In the genomic region with DNA sequence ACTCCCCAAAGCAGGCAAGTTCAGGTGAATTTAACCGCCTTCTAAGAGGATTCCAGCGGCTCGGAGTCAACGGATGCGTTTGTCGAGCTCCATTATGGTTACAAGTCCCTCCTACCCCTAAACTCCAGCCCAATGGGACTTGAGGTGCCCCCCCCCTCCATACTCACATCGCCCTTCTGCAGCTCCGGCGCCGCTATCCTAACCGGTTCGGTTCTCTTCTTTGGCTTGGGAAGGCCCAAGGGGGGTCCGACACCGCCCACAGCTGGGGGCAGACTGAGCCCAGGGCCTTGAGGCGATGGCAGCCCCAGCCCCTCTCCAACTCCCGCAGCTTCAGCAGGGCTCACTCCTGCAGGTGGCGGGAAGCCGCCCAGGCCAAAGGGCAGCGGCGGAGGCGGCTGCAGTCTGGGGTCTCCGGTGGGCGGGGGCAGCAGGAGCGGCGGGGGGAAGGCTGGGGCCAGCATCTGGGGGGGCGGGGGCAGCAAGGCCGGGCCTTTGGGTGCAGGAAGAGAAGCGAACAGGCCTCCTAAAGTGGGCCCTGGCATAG, we compare ENCODE assay signal across 8 mouse cellular contexts. TPM values are rescaled to one million over a fixed set of nuclear protein-coding genes. Genes with fewer than 3 reads are reported as not detected.
DNase-seq lines count a peak whose midpoint lies in the region; ATAC-seq lines count a peak whose summit lies in the region.

No protein-coding gene starts in this region.

- under 1% methylated on average over 26 of the region's 28 CpGs for WGBS in kidney, embryonic 14.5 days
- WGBS in liver, embryonic 13.5 days (ENCODE audit: insufficient replicate concordance), result under 1% methylated on average over 28 of the region's 28 CpGs
- WGBS in neural tube, embryonic 13.5 days, result under 1% methylated on average over 22 of the region's 28 CpGs

- no peaks in the 10 kb centered on the region for H3K9me3 ChIP-seq in kidney, embryonic 14.5 days (ENCODE audit: control insufficient read depth, low read length)
- H3K9me3 ChIP-seq in liver, embryonic 13.5 days (replicated peaks), result 0 out of 2 replicates have a peak, but pooled peaks cover 3% of the 10 kb centered on the region
- no peaks in the 10 kb centered on the region for H3K9me3 ChIP-seq in neural tube, embryonic 13.5 days

- peak overlapping the region; percentile 95 for H3K9ac ChIP-seq in kidney, embryonic 14.5 days (ENCODE audit: low read depth, low read length)
- H3K9ac ChIP-seq in liver, embryonic 13.5 days, result peak overlapping the region; percentile 97
- H3K9ac ChIP-seq in neural tube, embryonic 13.5 days, result peak overlapping the region; percentile 97

- peak overlapping the region; percentile 75 for H3K27ac ChIP-seq in kidney, embryonic 14.5 days (ENCODE audit: low read depth, low read length)
- peak overlapping the region; percentile 90 for H3K27ac ChIP-seq in liver, embryonic 13.5 days
- H3K27ac ChIP-seq in neural tube, embryonic 13.5 days (replicated peaks), result peak overlapping the region; percentile 89

- peak overlapping the region; percentile 85 for H3K4me2 ChIP-seq in kidney, embryonic 14.5 days (replicated peaks; ENCODE audit: low read depth, low read length)
- H3K4me2 ChIP-seq in liver, embryonic 13.5 days, result peak overlapping the region; percentile 80
- H3K4me2 ChIP-seq in neural tube, embryonic 13.5 days, result peak overlapping the region; percentile 98

- peaks cover 15% of the 10 kb centered on the region for H3K4me1 ChIP-seq in kidney, embryonic 14.5 days (ENCODE audit: control insufficient read depth, insufficient read depth, low read length)
- peaks cover 29% of the 10 kb centered on the region for H3K4me1 ChIP-seq in liver, embryonic 13.5 days (replicated peaks)
- peaks cover 22% of the 10 kb centered on the region for H3K4me1 ChIP-seq in neural tube, embryonic 13.5 days (replicated peaks)

- intact Hi-C loops in gastrocnemius, postnatal 36 days (cut with DNase I), result no loop called here

- ATAC-seq in common myeloid progenitor, adult 5-6 weeks (replicated peaks; ENCODE audit: low read depth, poor library complexity, severe bottlenecking), result peak; percentile 15; the same call in 1 of the 2 replicates
- peak; percentile 48 for ATAC-seq in kidney, embryonic 14.5 days (ENCODE audit: low FRiP score, low TSS enrichment)
- peak; percentile 3 for ATAC-seq in liver, embryonic 13.5 days (ENCODE audit: low read depth)
- ATAC-seq in neural tube, embryonic 13.5 days (ENCODE audit: low read depth), result peak; percentile 17

- DNase-seq in A20 (ENCODE audit: low read depth, low spot score), result peak; percentile 67
- peak; percentile 57 for DNase-seq in MN1 (ENCODE audit: low spot score)
- peak; percentile 12 to 28 for DNase-seq in gastrocnemius, postnatal 36 days
- peak; percentile 37 for DNase-seq in liver, embryonic 13.5 days
- DNase-seq in thymus, postnatal 14 days, result peak; percentile 77

- H3K27me3 ChIP-seq in kidney, embryonic 14.5 days (ENCODE audit: control insufficient read depth, insufficient read depth, low read length), result no peaks in the 10 kb centered on the region
- no peaks in the 10 kb centered on the region for H3K27me3 ChIP-seq in liver, embryonic 13.5 days
- no peaks in the 10 kb centered on the region for H3K27me3 ChIP-seq in neural tube, embryonic 13.5 days

- peaks cover 5% of the 10 kb centered on the region; the same call in 1 of the 2 replicates for H3K36me3 ChIP-seq in kidney, embryonic 14.5 days (ENCODE audit: control insufficient read depth, insufficient read depth, low read length)
- H3K36me3 ChIP-seq in liver, embryonic 13.5 days, result peaks cover 23% of the 10 kb centered on the region
- peaks cover 13% of the 10 kb centered on the region for H3K36me3 ChIP-seq in neural tube, embryonic 13.5 days

- peak overlapping the region; percentile 98 for H3K4me3 ChIP-seq in kidney, embryonic 14.5 days (ENCODE audit: low read length)
- H3K4me3 ChIP-seq in liver, embryonic 13.5 days (replicated peaks), result peak overlapping the region; percentile 97
- peak overlapping the region; percentile 99 for H3K4me3 ChIP-seq in neural tube, embryonic 13.5 days

RNA-seq across cellular contexts. Expression of a gene that starts 0.6 kb away (rescaled TPM):
- total RNA-seq in common myeloid progenitor, adult 5-6 weeks (2017), result 31.6 and 42.4 TPM in 2 replicates
- 10 to 100 TPM; 43.8 to 45.5 TPM for total RNA-seq in gastrocnemius, postnatal 36 days (2021)
- polyA plus RNA-seq in kidney, embryonic 14.5 days (2014; fragmentation: Nextera tagmentation; extraction: Ambion mirVana), result 15.6 and 16.6 TPM in 2 replicates
- polyA plus RNA-seq in liver, embryonic 13.5 days (2015; fragmentation: Nextera tagmentation; extraction: Ambion mirVana), result 7.9 and 9.2 TPM in 2 replicates
- polyA plus RNA-seq in neural tube, embryonic 13.5 days (2015; fragmentation: Nextera tagmentation; extraction: Ambion mirVana), result 16.6 and 17.7 TPM in 2 replicates

RNA-seq across cellular contexts. Expression of a gene that starts 21.3 kb away (rescaled TPM):
- 529 and 635 TPM in 2 replicates for total RNA-seq in common myeloid progenitor, adult 5-6 weeks (2017)
- total RNA-seq in gastrocnemius, postnatal 36 days (2021), result 100 to 1,000 TPM; 183 to 199 TPM
- polyA plus RNA-seq in kidney, embryonic 14.5 days (2014; fragmentation: Nextera tagmentation; extraction: Ambion mirVana), result 231 and 254 TPM in 2 replicates
- polyA plus RNA-seq in liver, embryonic 13.5 days (2015; fragmentation: Nextera tagmentation; extraction: Ambion mirVana), result 263 and 283 TPM in 2 replicates
- 186 and 218 TPM in 2 replicates for polyA plus RNA-seq in neural tube, embryonic 13.5 days (2015; fragmentation: Nextera tagmentation; extraction: Ambion mirVana)

RNA-seq across cellular contexts. Expression of a gene that starts 34.5 kb away (rescaled TPM):
- 114 and 121 TPM in 2 replicates for total RNA-seq in common myeloid progenitor, adult 5-6 weeks (2017)
- 10 to 100 TPM; 36.7 to 42.3 TPM for total RNA-seq in gastrocnemius, postnatal 36 days (2021)
- 76.7 and 81.0 TPM in 2 replicates for polyA plus RNA-seq in kidney, embryonic 14.5 days (2014; fragmentation: Nextera tagmentation; extraction: Ambion mirVana)
- 48.7 and 56.5 TPM in 2 replicates for polyA plus RNA-seq in liver, embryonic 13.5 days (2015; fragmentation: Nextera tagmentation; extraction: Ambion mirVana)
- polyA plus RNA-seq in neural tube, embryonic 13.5 days (2015; fragmentation: Nextera tagmentation; extraction: Ambion mirVana), result 69.5 and 73.0 TPM in 2 replicates

RNA-seq across cellular contexts. Expression of a gene that starts 38.2 kb away (rescaled TPM):
- 0.59 TPM in 1 of 2 replicates, not detected in the other for total RNA-seq in common myeloid progenitor, adult 5-6 weeks (2017)
- under 1 TPM in 1 of 2 experiments, not detected in 1; 0.13 TPM for total RNA-seq in gastrocnemius, postnatal 36 days (2021)
- polyA plus RNA-seq in kidney, embryonic 14.5 days (2014; fragmentation: Nextera tagmentation; extraction: Ambion mirVana), result 0.22 TPM in 1 of 2 replicates, not detected in the other
- 0.17 TPM in 1 of 2 replicates, not detected in the other for polyA plus RNA-seq in liver, embryonic 13.5 days (2015; fragmentation: Nextera tagmentation; extraction: Ambion mirVana)
- polyA plus RNA-seq in neural tube, embryonic 13.5 days (2015; fragmentation: Nextera tagmentation; extraction: Ambion mirVana), result not detected in 2 replicates

RNA-seq across cellular contexts. Expression of a gene that starts 45.3 kb away (rescaled TPM):
- 50.2 and 56.6 TPM in 2 replicates for total RNA-seq in common myeloid progenitor, adult 5-6 weeks (2017)
- 1 to 10 TPM; 6.2 to 8.0 TPM for total RNA-seq in gastrocnemius, postnatal 36 days (2021)
- 34.6 and 45.5 TPM in 2 replicates for polyA plus RNA-seq in kidney, embryonic 14.5 days (2014; fragmentation: Nextera tagmentation; extraction: Ambion mirVana)
- polyA plus RNA-seq in liver, embryonic 13.5 days (2015; fragmentation: Nextera tagmentation; extraction: Ambion mirVana), result 31.1 and 38.3 TPM in 2 replicates
- polyA plus RNA-seq in neural tube, embryonic 13.5 days (2015; fragmentation: Nextera tagmentation; extraction: Ambion mirVana), result 36.2 and 41.4 TPM in 2 replicates

Comparison
In these comparisons a context has a peak if more than half of its experiments do, and no peak if none do; other contexts are left out.
1. Peak in every context shown above with its lines: DNase-seq, ATAC-seq, H3K4me3 ChIP-seq and H3K27ac ChIP-seq.
2. DNase-seq: peak in every context shown above with its lines; median percentile 77 in thymus, postnatal 14 days; 67 in A20; 57 in MN1; 37 in liver, embryonic 13.5 days; 20 in gastrocnemius, postnatal 36 days.